Mouse (Mus musculus) testis, adult 2 months (tissue): Measurements from ENCODE around the gene Hoxd1.

Experiments
- CTCF ChIP-seq: fragments of 200-500 bp; IDR thresholded peaks from 2 replicates; pipeline ENCODE4 v1.5.1; 2012; ENCODE audit warnings: low read depth, mild to moderate bottlenecking, inconsistent platforms, low read length, moderate library complexity; ENCODE audit not compliant: control insufficient read depth, insufficient read depth, insufficient replicate concordance
- POLR2A ChIP-seq: fragments of 200-500 bp; IDR thresholded peaks from 2 replicates; pipeline ENCODE4 v1.6.1; 2012; ENCODE audit warnings: low read depth, mild to moderate bottlenecking, inconsistent platforms, low read length, moderate library complexity; ENCODE audit not compliant: control insufficient read depth

DNA sequence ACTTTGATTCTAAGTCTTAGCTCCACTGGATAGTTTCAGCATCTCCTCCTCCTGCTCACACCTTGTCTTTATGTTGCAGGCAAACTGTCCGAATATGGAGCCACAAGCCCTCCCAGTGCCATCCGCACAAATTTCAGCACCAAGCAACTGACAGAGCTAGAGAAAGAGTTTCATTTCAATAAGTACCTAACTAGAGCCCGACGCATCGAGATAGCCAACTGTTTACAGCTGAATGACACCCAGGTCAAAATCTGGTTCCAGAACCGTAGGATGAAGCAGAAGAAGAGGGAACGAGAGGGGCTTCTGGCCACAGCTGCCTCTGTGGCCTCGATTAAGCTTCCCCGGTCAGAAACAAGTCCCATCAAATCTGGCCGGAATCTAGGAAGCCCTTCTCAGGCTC is 1.2 kb downstream of the Hoxd1 start:
- TF ChIP-seq CTCF (no peak), POLR2A (no peak)
